ENCODE assay signal across 15 mouse cellular contexts in genomic region chr5:15457865-15458571, GRCm38 (mm10). TPM values are rescaled to one million over a fixed set of nuclear protein-coding genes. Genes with fewer than 3 reads are reported as not detected.
DNase-seq lines count a peak whose midpoint lies in the region; ATAC-seq and TF ChIP-seq lines count a peak whose summit lies in the region.
"Not testable (repeated sequence)": the region's sequence is repeated elsewhere in the genome, so short reads cannot be mapped to it uniquely, and the experiment has no call there.
"Had no signal": no experiment of that assay in that cellular context is flagged by ENCODE, and none has a peak within 500 bp of the region (broad histone marks: within the 10 kb centered on the region; RNA-seq: fewer than 3 reads in every experiment).

No protein-coding gene starts in this region.

- H3K36me3 ChIP-seq in embryonic facial prominence, embryonic 13.5 days; hindbrain, embryonic 11.5 days (ENCODE audit: control insufficient read depth, insufficient read depth, low read length); kidney, postnatal 0 days (ENCODE audit: insufficient read depth, low read length); limb, embryonic 15.5 days; midbrain, embryonic 12.5 days; neural tube, embryonic 11.5 days (ENCODE audit: control insufficient read depth, insufficient read depth, low read length): not testable (repeated sequence)

- H3K4me1 ChIP-seq in embryonic facial prominence, embryonic 13.5 days; hindbrain, embryonic 11.5 days (replicated peaks; ENCODE audit: control insufficient read depth, insufficient read depth, low read length); kidney, postnatal 0 days (replicated peaks; ENCODE audit: insufficient read depth, low read length); limb, embryonic 15.5 days; midbrain, embryonic 12.5 days; neural tube, embryonic 11.5 days (ENCODE audit: control insufficient read depth, insufficient read depth, low read length): not testable (repeated sequence)

- not testable (repeated sequence) for H3K27ac ChIP-seq in embryonic facial prominence, embryonic 13.5 days; hindbrain, embryonic 11.5 days (ENCODE audit: low read depth, low read length); kidney, postnatal 0 days; limb, embryonic 15.5 days; midbrain, embryonic 12.5 days (replicated peaks); neural tube, embryonic 11.5 days (ENCODE audit: low read depth, low read length)

- not testable (repeated sequence) for H3K4me3 ChIP-seq in embryonic facial prominence, embryonic 13.5 days; hindbrain, embryonic 11.5 days (ENCODE audit: low read depth, low read length); kidney, postnatal 0 days (replicated peaks; ENCODE audit: low read depth, low read length); limb, embryonic 15.5 days; midbrain, embryonic 12.5 days; neural tube, embryonic 11.5 days (ENCODE audit: low read depth, low read length)

- H3K9me3 ChIP-seq in embryonic facial prominence, embryonic 13.5 days, result peaks cover 23% of the 10 kb centered on the region
- H3K9me3 ChIP-seq in hindbrain, embryonic 11.5 days (ENCODE audit: control insufficient read depth, low read length); kidney, postnatal 0 days (replicated peaks; ENCODE audit: low read length); neural tube, embryonic 11.5 days (ENCODE audit: control insufficient read depth, low read length): not testable (repeated sequence)
- H3K9me3 ChIP-seq in limb, embryonic 15.5 days, result 0 out of 2 replicates have a peak, but pooled peaks cover 13% of the 10 kb centered on the region
- peaks cover 19% of the 10 kb centered on the region for H3K9me3 ChIP-seq in midbrain, embryonic 12.5 days

- not testable (repeated sequence) for H3K9ac ChIP-seq in embryonic facial prominence, embryonic 13.5 days; hindbrain, embryonic 11.5 days (ENCODE audit: low read depth, low read length); kidney, postnatal 0 days (ENCODE audit: low read depth, low read length); limb, embryonic 15.5 days; midbrain, embryonic 12.5 days (replicated peaks); neural tube, embryonic 11.5 days (ENCODE audit: low read length)

- not testable (repeated sequence) for H3K27me3 ChIP-seq in embryonic facial prominence, embryonic 13.5 days; hindbrain, embryonic 11.5 days (ENCODE audit: control insufficient read depth, insufficient read depth, low read length); kidney, postnatal 0 days (ENCODE audit: insufficient read depth, low read length); limb, embryonic 15.5 days; midbrain, embryonic 12.5 days; neural tube, embryonic 11.5 days (ENCODE audit: control insufficient read depth, insufficient read depth, low read length)

- ATAC-seq in embryonic facial prominence, embryonic 13.5 days (ENCODE audit: insufficient number of reproducible peaks, insufficient read depth, low FRiP score, low TSS enrichment, low read depth), result peak; percentile 71
- ATAC-seq in hindbrain, embryonic 11.5 days (ENCODE audit: low FRiP score), result peak; percentile 63; the same call in 1 of the 2 replicates
- ATAC-seq in kidney, postnatal 0 days (replicated peaks; ENCODE audit: low FRiP score, low read depth), result 0 out of 2 replicates have a peak, but pooled peaks have one; percentile 43
- peak; percentile 48; the same call in 1 of the 2 replicates for ATAC-seq in limb, embryonic 15.5 days (ENCODE audit: insufficient number of reproducible peaks, low FRiP score, low TSS enrichment, low read depth)
- ATAC-seq in midbrain, embryonic 12.5 days (ENCODE audit: low FRiP score, low read depth), result peak; percentile 58; the same call in 1 of the 2 replicates
- peak; percentile 38; the same call in 1 of the 2 replicates for ATAC-seq in neural tube, embryonic 11.5 days (ENCODE audit: insufficient read depth, low FRiP score, low TSS enrichment)

- DNase-seq in hindbrain, embryonic 11.5 days (ENCODE audit: low spot score); kidney, postnatal 0 days (ENCODE audit: low spot score); neural tube, embryonic 11.5 days (ENCODE audit: low spot score): not testable (repeated sequence)

- not testable (repeated sequence) for H3K4me2 ChIP-seq in embryonic facial prominence, embryonic 13.5 days; hindbrain, embryonic 11.5 days (replicated peaks; ENCODE audit: low read depth, low read length); kidney, postnatal 0 days (ENCODE audit: low read length); limb, embryonic 15.5 days; midbrain, embryonic 12.5 days (replicated peaks); neural tube, embryonic 11.5 days (ENCODE audit: low read depth)

- WGBS in embryonic facial prominence, embryonic 13.5 days, result 78% methylated on average over 3 of the region's 5 CpGs
- 86% methylated on average over 3 of the region's 5 CpGs for WGBS in hindbrain, embryonic 11.5 days
- WGBS in kidney, postnatal 0 days, result 82% methylated on average over 3 of the region's 5 CpGs
- 75% methylated on average over 3 of the region's 5 CpGs for WGBS in limb, embryonic 15.5 days
- 78% methylated on average over 3 of the region's 5 CpGs for WGBS in midbrain, embryonic 12.5 days
- 81% methylated on average over 3 of the region's 5 CpGs for WGBS in neural tube, embryonic 11.5 days

- not testable (repeated sequence) for TF ChIP-seq CTCF in kidney, postnatal 0 days (IDR thresholded peaks at IDR 0.05; ENCODE audit: low read depth)

RNA-seq across cellular contexts. Expression of gene Gm21149, which starts 18.3 kb away (rescaled TPM):
- polyA plus RNA-seq in embryonic facial prominence, embryonic 13.5 days (2015; fragmentation: Nextera tagmentation; extraction: Ambion mirVana), result not detected in 2 replicates
- polyA plus RNA-seq in hindbrain, embryonic 11.5 days (2014; fragmentation: Nextera tagmentation; extraction: Ambion mirVana), result not detected in 2 replicates
- not detected in 2 replicates for polyA plus RNA-seq in kidney, postnatal 0 days (2015; fragmentation: Nextera tagmentation; extraction: Ambion mirVana)
- 0.12 TPM in 1 of 2 replicates, not detected in the other for polyA plus RNA-seq in limb, embryonic 15.5 days (2015; fragmentation: Nextera tagmentation; extraction: Ambion mirVana)
- not detected in 2 replicates for polyA plus RNA-seq in midbrain, embryonic 12.5 days (2016; fragmentation: Nextera tagmentation; extraction: Ambion mirVana)
- polyA plus RNA-seq in neural tube, embryonic 11.5 days (2014; fragmentation: Nextera tagmentation; extraction: Ambion mirVana), result not detected in 2 replicates
- polyA plus RNA-seq: brain, embryonic 14.5 days; CD4-positive, CD25-positive, alpha-beta regulatory T cell, adult 4 months; embryonic facial prominence, embryonic 10.5 days; forebrain, embryonic 11.5 days; forebrain, embryonic 14.5 days; forebrain, postnatal 0 days; frontal cortex, adult 2 months; hindbrain, embryonic 12.5 days; hindbrain, embryonic 16.5 days had no signal
